Mouse (Mus musculus) spleen, embryonic (tissue): ENCODE measurements around the gene Tomm7.
"Not testable (repeated sequence)": the region's sequence is repeated elsewhere in the genome, so short reads cannot be mapped to it uniquely, and the experiment has no call there.

Experiments
- CTCF ChIA-PET: fragments of 350-600 bp; sonication (Branson Sonifier 250); formaldehyde crosslinking; loops from one replicate; lab custom pipeline; 2022; lab: Charles Lee

Gene Tomm7

DNA sequence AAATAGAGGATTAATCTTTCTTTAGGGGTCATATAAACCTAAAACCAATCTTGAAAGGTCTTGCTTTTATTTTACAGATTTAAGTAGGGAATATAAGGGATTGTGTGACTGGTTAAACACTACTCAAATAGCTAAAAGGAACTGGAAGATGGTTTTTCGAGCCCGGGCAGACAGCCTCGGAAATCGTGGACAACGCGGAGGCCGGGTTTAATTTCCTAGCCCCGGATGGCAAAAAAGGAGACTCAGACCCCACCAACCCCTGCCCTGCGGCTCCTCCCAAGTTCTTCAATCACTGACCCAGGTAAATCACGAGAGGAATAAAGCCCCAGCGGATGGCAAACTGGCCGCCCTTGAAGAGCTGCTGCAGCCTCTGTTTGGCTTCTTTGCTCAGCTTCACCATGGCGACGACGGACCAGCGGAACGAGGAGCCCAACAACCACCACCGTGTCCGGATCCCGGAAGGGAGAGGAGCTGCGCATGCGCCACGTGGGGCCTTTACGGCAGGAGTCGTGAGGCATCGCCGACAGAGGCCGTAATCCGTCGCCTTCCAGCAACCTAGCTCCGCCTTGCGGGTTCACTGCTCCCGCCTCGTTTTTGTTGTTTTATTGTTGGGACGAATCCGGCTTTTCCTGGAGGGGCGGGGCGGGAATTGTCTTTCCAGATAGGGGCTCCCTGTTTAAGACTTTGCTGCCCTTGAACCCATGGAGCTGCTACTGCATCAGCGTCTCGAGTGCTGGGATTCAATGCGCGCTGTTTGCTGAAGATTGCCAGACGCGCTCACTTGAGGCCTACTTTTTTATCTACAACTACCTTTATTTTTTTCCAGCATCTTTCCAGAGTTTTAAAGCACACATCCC lies at the start of gene Tomm7:
Gene Tomm7 (minus strand): TSS at position 488 of the 857 bp plus-strand sequence.
- CTCF ChIA-PET: no interaction called here

DNA sequence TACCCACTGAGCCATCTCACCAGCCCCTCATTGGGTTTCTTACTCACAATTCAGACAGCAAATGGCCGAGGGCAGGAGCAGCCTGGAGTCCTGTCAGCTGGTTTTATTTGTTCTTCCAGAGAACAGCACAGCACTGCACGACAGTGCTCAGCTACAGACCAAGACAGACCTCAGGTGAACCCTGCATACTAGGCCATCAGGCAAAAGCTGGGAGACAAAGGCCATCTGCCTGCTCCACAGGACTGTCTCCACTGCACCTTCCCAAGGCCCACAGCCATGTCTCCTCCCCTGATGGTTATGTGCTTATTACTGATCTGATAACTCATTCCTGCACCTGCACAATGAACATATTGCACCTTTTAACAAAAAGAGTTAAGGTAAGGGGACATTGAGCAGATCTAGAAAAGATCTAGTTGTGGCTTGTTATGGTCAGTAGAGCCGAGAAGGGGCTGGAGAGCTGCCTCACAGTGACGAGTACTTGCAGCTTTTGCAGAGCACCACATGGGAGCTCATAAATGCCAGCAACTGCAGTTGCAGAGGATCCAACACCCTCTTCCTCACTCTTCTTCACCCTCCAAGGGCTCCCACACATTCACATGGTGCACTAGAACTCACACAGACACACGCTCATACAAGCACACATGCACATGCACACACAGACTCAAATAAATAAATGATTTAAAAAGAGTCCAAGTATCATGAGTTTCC lies 49.3 kb upstream of the Tomm7 start:
- CTCF ChIA-PET: interaction anchor here (1.0 kb wide), 1 partner anchor 16 kb away, joined by 3 read pairs; no protein-coding TSS in a partner anchor

DNA sequence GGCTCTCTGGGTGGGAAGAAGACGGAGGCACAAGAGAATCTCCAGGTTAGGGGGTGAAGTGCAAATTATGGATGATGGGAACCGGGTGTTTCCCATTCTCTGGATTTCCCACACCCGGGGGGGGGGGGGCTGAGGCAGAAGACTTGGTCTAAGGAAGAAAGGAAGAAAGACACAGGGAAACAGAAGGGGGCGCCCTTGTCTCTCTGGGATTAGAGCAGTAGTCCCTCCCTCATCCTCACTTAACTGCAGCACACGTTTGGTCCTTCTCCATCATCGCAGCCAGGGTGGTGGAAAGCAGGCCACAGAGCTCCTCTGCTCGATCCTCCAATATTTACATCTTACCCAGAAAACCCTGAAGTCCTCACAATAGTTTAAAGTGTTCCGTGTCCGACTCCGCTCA lies 46.8 kb upstream of the Tomm7 start:
- CTCF ChIA-PET: no interaction called here

DNA sequence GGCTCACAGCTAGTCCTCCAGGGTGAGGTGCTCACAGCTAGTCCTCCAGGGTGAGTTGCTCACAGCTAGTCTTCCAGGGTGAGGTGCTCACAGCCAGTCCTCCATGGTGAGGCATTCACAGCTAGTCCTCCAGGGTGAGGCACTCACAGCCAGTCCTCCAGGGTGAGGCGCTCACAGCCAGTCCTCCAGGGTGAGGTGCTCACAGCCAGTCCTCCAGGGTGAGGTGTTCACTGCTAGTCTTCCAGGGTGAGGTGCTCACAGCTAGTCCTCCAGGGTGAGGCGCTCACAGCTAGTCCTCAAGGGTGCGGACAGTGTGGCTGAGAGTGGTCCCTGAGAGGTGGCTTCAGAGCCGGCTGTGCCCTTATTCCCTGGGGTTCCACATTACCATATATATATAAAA lies 45.5 kb upstream of the Tomm7 start:
- CTCF ChIA-PET: no interaction called here

DNA sequence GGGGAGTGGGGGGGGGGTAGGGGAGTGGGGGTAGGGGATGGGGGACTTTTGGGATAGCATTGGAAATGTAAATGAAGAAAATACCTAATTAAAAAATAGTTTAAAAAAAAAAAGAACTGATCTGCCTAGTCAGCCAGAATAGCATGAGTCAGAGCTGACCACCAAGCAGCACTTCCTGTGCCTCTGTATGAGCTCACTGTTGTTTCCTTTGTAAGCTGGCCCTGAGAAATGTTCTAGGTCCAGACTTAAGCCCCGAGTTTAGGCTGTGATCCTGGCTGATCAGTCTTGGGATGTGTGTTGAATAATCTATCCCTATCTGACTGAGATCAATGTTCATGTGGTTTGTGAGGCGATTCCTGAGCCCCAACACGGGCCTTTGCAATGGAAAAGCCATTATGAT lies 43.1 kb upstream of the Tomm7 start:
- CTCF ChIA-PET: no interaction called here

DNA sequence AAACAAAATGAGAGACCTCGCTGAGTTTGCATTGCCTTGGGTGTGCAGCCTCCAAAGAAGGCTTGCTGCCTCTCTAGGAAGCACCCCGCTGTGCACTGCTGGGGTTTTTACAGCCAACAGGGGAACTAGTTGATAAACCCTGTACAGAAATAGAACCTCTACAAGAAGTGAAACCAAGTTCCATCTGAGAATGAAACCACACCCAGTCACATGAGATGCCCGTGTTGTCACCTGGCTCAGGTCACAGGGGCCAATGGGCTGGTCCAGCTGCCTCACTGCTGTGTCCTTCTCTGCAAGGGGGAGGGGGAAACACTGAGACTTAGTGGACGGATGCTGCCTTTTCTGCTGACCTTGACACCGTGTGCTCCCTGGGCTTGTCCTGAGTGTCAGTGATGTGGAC lies 30.5 kb upstream of the Tomm7 start:
- CTCF ChIA-PET: interaction anchor here (0.5 kb wide), 1 partner anchor 157 kb away, joined by 17 read pairs; no protein-coding TSS in a partner anchor

DNA sequence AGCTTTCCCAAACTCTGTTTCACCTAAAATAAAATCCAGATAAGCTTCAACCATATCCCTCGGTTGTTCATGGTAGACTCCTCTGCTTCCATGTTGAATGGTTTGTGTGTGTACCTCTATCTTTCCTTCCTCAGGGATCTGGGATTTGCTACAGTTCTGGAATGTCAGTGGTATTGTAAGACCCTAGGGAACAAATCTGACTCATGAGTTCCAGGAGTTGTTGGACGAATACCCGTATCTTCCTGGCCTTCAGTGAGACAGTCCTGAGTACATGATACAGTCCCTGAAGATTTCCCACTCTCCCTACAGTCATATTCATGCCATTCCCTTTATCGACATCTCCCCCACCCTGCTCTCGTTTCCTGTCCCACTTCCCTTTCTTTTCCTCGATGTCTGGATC lies 28.6 kb upstream of the Tomm7 start:
- CTCF ChIA-PET: no interaction called here

DNA sequence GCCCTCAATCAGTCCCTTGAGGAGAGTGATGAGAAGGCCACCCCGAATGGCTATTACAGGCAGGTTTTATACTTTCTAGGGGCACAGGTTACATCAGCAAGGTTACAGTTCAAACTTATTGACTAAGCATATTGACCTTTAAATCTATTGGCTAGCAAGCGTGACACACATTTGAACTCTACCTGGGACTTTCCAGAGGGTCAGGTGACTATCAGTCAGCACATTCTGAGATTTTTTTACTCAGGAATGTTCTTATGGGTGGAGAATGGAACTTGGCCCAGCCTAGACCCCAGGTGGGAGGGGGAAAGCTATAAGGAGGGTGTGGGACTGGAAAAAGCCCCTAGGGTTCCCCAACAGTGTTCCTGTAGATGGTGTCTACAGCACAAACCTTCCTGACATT lies 27.4 kb upstream of the Tomm7 start:
- CTCF ChIA-PET: not testable (repeated sequence)

DNA sequence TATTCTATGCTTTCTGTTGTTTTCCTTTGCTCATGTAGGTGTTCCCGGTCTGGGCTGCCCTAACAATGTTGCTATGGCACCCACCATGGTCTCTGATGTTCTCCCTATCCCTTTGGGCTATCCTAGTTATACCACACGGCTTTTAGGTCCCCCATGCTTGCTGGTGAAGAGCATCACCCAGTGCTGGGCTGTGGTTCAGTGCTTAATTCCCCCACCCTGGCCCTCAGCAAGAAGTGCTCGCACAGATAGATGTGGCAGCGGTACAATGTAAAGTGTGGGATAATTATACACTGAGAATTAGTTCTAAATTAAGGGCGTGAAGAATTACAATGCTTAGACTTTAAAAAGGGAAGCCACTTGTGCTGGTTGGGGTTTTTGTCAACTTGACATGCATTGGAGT lies 22.0 kb upstream of the Tomm7 start:
- CTCF ChIA-PET: no interaction called here

DNA sequence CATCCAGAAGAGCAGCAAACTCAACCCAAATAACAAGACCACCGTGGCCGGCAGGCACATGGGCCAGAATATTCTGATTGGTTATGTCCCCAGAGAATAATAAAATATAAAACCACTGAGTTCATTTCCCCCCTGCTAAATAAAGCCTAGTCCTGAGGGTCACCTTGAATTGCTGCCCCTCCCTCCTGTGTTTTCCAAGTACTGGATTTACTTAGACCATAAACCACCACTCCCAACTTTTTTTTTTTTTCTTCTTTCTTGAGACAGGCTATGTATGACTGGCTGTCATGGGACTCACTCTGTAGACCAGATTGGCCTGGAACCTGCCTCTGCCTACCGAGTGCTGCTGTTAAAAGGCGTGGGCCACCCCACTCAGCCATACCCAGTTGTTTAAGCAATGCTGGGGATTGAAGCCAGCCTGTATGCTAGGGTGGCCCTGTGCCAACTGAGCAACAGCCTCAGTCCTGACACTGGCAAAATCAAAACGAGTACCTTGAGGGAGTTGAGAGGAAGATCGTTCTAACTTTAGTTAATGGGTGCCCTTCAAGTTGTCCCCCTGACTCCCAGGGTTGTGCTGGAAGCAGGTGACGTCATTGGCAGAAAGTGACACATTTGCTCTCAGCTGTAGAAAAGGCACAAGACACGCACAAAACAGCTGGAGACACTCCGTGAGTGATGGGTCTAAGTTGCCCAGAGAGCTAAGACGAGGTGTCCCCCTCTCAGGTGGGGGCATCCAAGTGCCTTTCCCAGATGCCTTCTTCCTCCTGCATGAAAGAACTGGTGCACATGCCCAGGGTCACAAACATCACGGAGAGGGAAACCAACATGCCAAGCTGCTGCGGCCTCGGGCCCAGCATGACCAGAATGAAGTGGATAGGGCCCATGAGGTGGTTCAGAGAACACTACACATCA lies 20.3 kb upstream of the Tomm7 start:
- CTCF ChIA-PET: no interaction called here

DNA sequence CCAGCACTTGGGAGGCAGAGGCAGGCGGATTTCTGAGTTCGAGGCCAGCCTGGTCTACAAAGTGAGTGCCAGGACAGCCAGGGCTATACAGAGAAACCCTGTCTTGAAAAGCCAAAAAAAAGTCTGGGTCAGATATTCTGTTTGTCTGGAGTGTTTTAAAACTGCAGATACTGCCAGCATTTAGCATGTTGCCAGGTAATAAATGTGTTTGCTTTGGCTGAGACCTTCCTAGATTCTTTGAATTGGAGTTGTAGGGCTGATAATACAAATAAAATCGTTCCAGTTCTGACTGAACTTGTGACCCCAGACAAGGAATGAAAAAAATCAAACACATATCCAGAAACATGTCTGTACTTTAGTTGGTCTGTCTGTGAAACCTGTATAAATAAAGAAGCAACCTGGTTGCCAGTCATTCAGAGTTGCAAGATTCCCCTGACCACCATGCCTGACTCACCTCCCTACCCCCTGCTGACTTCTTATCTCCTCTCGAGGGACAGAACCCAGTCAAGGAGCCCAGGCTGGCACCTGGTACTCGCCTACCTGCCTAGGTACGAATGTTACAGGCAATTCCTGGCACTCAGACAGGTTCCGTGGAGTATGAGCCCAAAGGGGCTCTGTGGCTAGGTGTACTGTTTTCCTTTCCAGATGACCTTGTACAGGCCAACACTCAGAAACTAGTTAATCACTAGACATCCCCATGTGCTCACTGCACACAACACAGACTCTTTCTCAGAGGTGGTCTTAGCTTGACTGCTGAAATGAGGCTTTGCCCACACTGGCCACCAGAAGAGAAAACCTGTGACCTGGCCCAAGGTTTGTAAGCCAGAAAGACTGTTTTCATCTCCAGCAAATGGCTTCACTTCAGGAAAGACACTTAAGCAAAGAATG lies 19.4 kb upstream of the Tomm7 start:
- CTCF ChIA-PET: no interaction called here

DNA sequence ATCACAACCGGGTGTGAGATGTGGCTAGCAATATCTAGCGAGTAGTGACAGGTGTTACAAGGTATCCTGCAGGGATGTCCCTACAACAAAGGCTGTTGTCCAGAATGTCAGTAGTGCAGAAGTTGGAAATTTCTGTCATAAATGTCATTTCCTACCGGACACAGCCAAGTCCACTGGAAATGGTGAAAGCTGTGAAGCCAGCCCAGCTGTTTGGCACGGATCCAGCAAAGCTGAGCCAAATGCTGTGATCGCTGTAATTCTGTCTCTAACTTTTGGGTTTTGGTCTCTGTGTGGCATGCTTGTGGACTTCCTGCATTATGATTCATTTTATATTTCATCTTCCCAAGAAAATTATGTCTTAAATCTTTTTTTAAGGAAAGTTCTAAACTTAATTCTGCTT lies 18.3 kb upstream of the Tomm7 start:
- CTCF ChIA-PET: no interaction called here

DNA sequence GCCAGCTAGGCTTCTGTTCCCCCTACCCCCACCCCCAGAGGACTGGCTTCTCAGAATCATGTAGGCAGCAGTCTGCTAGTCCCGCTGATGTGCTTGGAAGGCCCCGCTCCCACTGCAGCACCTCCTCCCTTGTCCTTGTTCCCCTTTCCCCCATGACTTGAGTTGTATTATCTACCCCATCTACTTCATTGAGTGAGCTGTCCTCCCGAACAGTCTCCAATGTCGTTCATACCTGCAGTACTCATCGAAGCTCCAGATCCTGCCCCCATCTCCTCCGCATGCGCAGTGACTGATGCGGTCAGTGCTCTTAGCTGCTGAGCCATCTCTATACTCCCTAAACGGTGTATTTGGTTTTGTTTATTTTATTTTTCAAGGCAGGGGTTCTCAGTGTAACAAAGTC lies 17.8 kb upstream of the Tomm7 start:
- CTCF ChIA-PET: no interaction called here

DNA sequence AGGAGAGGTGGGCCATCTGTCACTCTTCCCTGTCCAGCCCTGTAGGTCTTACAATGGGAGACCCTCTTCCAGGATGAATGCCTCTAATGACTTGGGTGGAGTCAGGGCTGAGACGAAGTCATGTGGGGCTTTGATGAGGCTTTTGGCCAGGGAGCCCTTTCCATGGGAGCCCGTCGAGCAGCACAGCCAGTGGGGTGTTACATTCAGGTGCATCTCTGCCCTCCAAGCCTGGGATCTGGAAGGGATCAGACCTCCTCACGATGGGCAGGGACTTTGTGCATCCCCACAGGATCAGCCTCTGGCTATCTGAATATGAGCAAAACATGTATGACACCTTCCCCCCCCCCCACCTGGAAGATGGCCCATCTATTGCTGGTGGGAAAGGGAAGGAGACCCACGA lies 15.9 kb upstream of the Tomm7 start:
- CTCF ChIA-PET: no interaction called here

DNA sequence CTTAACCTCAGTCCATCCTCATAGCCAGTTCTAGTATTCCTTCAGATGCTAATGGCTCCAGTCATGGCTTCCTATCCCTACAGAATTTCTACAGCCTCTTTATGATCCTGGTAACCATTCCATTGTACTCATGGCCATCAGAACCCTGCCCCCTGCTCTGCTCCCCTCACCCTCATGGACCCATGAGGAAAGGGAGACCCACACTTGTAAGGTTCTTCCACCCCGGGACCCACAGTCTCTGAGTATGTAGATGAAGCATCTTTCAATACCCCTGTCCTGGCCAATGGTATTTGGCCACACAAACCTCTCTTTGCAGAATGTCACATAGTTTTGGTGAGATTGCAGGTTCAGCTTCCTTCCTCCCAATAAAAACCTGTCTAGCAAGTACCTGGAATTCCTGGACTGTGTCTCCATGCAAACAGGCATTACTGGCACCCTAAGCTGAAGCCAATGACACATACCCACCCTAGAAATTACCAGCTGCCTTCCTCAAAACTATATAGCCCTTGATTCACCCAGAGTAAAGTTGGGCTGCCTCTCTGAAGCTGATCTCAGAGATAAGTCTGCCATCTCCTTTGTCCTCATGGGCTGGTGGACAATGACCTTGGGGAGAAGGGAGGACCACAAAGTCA lies 15.2 kb upstream of the Tomm7 start:
- CTCF ChIA-PET: no interaction called here

DNA sequence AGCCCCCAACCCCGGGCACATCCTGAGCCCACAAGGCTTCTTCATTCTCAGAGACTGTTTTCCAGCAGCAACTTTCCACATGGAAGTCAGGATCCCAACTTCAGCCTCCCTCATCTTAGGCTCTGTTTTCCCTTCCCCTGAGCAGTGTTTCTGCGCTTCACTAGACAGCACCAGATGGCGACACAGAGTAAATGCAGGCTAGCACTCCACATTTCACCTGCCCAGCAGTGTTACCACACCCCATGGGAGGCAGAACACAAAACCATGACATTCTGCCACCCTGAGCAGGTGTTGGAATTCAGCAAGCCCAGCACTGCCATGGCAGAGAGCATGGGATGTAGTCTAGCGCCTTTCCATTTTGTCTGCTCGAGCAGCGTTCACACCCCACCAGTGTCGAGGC lies 14.7 kb upstream of the Tomm7 start:
- CTCF ChIA-PET: no interaction called here

DNA sequence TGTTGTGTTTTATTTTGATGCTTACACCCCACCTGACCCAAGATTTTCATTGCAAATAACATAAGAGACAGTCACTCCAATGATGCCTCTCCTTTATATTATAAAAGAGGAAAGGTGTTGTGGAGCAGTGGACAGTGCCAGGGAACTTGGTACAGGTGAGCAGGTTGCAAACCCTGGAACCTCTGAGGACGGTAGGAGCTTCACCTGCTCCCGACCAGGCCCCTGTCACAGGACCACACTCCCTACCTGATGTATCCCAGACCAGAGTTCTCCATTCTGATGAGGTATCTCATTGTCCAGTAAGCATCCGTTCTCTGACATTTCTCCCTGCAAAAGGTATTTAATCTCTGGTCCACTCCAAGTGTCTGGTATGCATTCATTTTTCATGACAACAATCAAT lies 14.0 kb upstream of the Tomm7 start:
- CTCF ChIA-PET: no interaction called here

DNA sequence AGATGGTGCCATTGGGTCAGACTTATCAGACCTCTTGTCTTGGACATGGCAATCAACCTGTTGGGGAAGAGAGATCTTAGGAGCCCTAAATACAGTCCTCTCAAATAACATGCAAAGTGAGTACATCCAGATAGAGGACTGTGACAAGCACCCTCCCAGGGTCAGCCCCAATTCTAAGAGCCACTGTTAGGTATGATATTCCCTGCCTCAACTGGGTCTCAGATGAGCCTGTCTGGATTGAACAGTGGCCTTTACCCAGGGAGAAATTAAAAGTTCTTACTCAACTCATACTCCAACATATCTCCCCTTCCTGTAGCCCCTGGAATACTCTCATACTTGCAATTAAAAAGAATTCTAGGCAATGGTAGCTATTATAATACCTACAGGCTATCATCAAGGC lies 13.2 kb upstream of the Tomm7 start:
- CTCF ChIA-PET: no interaction called here

DNA sequence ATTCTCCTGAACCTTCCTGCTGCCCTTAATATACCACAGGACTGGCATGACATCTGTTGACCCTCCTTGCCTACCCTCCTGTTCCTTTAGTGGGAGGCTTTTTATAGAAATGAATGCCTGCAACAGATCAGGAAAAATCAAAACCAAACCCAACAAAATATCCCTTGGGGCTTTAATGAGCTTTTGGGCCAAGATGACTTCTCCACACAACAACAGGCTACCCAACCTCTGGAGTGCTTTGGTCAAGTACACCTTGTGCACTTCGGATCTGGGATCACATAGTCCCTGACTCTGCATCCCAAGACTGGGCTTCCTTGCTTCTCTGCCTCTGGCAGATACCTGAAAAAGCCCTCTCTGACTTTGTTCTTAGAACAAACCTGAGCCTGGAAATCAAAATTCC lies 12.2 kb upstream of the Tomm7 start:
- CTCF ChIA-PET: interaction anchor here (0.6 kb wide), 1 partner anchor 120 kb away, joined by 30 read pairs; no protein-coding TSS in a partner anchor

DNA sequence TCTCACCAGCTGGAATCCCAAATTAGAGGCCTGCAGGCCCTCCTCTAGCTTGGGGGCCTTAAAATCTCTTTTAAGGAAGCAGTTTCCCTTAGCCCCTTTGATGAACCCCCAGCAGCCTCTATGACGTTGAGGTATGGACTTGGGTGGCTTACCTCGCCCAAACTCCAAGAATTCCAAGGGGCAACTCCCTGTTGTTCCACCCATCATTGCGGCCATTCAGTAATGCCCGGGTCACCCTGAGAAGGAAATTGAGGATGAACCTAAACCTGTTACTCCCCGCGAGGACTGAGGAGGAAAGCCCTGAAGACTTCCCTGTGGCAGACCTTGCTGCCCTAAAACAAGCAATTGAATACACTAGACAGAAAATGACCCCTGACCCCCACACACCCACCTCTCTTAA lies 11.5 kb upstream of the Tomm7 start:
- CTCF ChIA-PET: no interaction called here
